Mouse (Mus musculus) liver, embryonic 14.5 days (tissue): ENCODE measurements at regions not wholly inside any gene's neighbourhood (a gene's known extent, or its start where the extent isn't known, plus 50 kb on each side); places are given as distances from the start of the nearest gene placed in this dataset.

ENCODE experiments used
- CTCF ChIP-seq: IDR thresholded peaks from 2 replicates; pipeline ENCODE4 v1.5.1; 2016; ENCODE audit warnings: antibody characterized with exemption, low read depth, control low read depth
- EP300 ChIP-seq: IDR thresholded peaks from 2 replicates; pipeline ENCODE4 v1.6.1; 2016; ENCODE audit warnings: antibody characterized with exemption, low read depth

DNA sequence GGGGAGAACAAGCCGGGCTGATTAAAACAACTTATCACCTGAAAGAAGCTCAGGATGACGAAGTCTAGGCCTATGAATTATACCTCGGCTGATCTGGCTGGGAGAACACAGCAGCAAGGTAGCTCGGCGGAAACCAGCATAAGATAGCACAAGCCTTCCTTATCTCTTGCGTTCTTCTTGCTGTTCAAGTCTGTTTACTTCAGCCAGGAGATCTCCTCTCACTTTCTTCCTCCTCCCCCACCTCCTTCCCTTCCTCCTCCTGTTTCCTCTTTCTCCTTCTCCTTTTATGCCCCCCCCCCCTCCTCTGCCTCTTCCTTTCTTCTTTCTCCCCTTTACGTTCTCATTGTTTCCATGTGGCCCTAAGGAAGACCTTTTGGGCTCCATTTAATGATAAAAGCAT lies 168.2 kb downstream of the Adra2a start:
- TF ChIP-seq EP300 (no peak), CTCF (no peak)
